23 mouse cellular contexts compared by ENCODE assay signal in genomic region chr7:30522871-30523270, GRCm38 (mm10). TPM values are rescaled to one million over a fixed set of nuclear protein-coding genes. Genes with fewer than 3 reads are reported as not detected.
"Had no signal": no experiment of that assay in that cellular context is flagged by ENCODE, and none has a peak within 500 bp of the region (broad histone marks: within the 10 kb centered on the region; RNA-seq: fewer than 3 reads in every experiment).

No protein-coding gene starts in this region.

- H3K4me3 ChIP-seq: limb, embryonic 13.5 days; liver, embryonic 13.5 days; neural tube, embryonic 12.5 days; neural tube, embryonic 15.5 days had no signal

- H3K9me3 ChIP-seq: limb, embryonic 13.5 days; liver, embryonic 13.5 days; neural tube, embryonic 12.5 days; neural tube, embryonic 15.5 days had no signal

- H3K4me2 ChIP-seq: limb, embryonic 13.5 days; liver, embryonic 13.5 days; lung, embryonic 14.5 days; neural tube, embryonic 12.5 days; neural tube, embryonic 15.5 days had no signal

- DNase-seq: kidney, adult 8-10 months; left cerebral cortex, postnatal 4 days; liver; liver, embryonic 13.5 days; lung, embryonic 14.5 days; midbrain, embryonic 14.5 days; right cerebral cortex, adult 18-20 months; right cerebral cortex, postnatal 14 days; right cerebral cortex, postnatal 4 days; thymus, adult 18-20 months; thymus, postnatal 36 days had no signal

- H3K27ac ChIP-seq: hindbrain, postnatal 0 days; limb, embryonic 13.5 days; liver, embryonic 13.5 days; macrophage; neural tube, embryonic 12.5 days; neural tube, embryonic 15.5 days; stomach, postnatal 0 days had no signal

- H3K27me3 ChIP-seq: limb, embryonic 13.5 days; liver, embryonic 13.5 days; neural tube, embryonic 12.5 days; neural tube, embryonic 15.5 days had no signal

- ATAC-seq: hindbrain, postnatal 0 days; inflammation-experienced regulatory T-cells, adult 6 months; intestine, embryonic 16.5 days; lung, postnatal 0 days had no signal

- H3K9ac ChIP-seq: limb, embryonic 13.5 days; liver, embryonic 13.5 days; lung, embryonic 14.5 days; neural tube, embryonic 12.5 days; neural tube, embryonic 15.5 days had no signal

RNA-seq across cellular contexts. Expression of gene Prodh2, which starts 29.4 kb away (rescaled TPM):
- polyA plus RNA-seq: inflammation-experienced regulatory T-cells, adult 6 months; limb, embryonic 13.5 days; lung, embryonic 14.5 days; lung, postnatal 0 days; macrophage; midbrain, embryonic 14.5 days; midbrain, postnatal 0 days; neural tube, embryonic 12.5 days; neural tube, embryonic 15.5 days; stomach, embryonic 14.5 days; urinary bladder, adult 2 months had no signal
